Mouse (Mus musculus): ENCODE data around the gene Bcas3.

DNA sequence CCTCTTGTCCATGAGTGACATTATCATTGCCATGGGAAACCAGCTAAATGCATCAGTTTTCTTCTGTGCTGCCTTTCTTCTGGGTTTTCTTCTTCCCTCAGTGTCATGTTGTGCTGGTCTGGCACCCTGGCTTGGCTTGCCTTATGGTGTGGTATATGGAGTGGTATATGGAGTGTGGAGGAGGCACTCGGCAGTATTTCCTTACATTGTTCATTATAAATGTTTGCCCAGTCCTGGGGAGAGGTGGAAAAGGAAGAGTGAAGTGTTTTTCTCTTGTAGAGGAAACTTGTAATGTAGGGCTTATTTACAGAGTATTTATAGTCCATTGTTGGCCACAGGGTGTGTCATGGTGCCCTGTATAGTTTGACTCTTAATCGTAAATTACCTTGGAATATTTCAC is 212.1 kb downstream of the Bcas3 start:
- no peak for TF ChIP-seq POLR2A (IDR thresholded peaks at IDR 0.05; ENCODE audit: low read depth, low read length)
- TF ChIP-seq CTCF (IDR thresholded peaks at IDR 0.05; ENCODE audit: extremely low read depth, insufficient read depth, insufficient read length, insufficient replicate concordance): no peak
